Mouse (Mus musculus): ENCODE measurements around the gene Ncam1.

DNA sequence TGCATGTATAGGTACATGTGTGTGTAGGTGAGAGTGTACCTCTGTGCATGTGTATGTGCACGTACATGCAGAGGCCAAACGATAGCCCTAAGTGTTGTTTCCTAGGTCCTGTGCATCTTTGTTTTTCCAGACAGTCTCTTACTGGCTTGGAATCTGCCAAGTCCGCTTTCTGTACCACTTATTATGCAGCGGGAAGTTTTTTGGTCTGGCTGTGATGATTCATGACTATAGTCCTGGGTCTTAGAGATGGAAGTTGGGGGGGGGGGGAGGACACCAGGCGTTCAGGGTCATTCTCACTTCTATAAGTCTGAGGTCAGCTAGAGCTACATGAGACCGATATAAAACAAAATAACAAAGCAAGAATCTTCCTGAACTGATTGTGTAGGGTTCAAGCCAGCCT, 173.8 kb downstream of the Ncam1 start:
- TF ChIP-seq CTCF (IDR thresholded peaks at IDR 0.05; ENCODE audit: low read depth, low read length) (no peak), POLR2AphosphoS5 (IDR thresholded peaks at IDR 0.05; ENCODE audit: insufficient replicate concordance, low read depth, low read length) (no peak), GATA2 (IDR thresholded peaks at IDR 0.05; ENCODE audit: borderline replicate concordance, low read depth, low read length) (no peak)
